Mouse (Mus musculus): ENCODE results near the gene Hist1h2bh. TPM values are rescaled to one million over a fixed set of nuclear protein-coding genes. Genes with fewer than 3 reads are reported as not detected.

Gene Hist1h2bh
- polyA plus RNA-seq, 1 experiment from 2014 or later, result 0.82 TPM

DNA sequence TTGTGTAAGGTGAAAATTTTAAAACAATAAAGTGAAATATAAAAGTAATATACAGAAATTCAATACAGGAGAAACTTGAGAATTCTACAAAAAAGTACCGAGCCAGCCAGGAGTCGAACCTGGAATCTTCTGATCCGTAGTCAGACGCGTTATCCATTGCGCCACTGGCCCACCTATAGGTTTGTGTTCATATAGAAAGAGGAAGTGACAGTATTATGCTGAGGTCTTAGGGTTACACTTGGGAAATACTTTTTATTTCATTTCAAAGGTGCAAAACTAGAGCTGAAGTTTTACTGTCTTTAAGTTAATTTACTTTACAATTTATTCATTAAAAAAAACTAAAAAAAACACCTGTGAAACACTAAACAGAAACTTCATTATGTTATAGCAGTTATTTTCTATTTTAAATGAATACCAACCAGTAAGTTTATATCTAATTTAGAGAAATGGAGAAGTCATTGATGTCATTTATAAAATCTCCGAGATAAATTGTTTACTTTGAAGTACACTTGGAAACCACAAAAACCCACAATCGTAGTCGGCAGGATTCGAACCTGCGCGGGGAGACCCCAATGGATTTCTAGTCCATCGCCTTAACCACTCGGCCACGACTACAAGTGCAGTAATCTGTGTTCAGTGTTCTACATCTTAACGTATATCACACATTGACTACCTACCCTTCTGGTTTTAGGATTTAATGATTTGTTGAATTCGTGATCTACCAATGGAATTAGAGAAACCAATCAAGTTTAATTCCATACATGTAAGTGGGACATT lies 42.6 kb downstream of the Hist1h2bh start:
- DNase-seq (ENCODE audit: low spot score) (peak; percentile 80), ATAC-seq (ENCODE audit: insufficient read depth, low FRiP score, low TSS enrichment) (peak; percentile 74)
- under 1% methylated on average over 17 of the region's 17 CpGs for WGBS
- peaks cover 2% of the 10 kb centered on the region; the same call in 1 of the 2 replicates for H3K4me1 ChIP-seq (ENCODE audit: control insufficient read depth, insufficient read depth, low read length)
- no peak overlapping the region for H3K4me3 ChIP-seq (ENCODE audit: low read depth, low read length)
- H3K27me3 ChIP-seq (ENCODE audit: control insufficient read depth, insufficient read depth, low read length), result no peaks in the 10 kb centered on the region
- H3K9me3 ChIP-seq (ENCODE audit: control insufficient read depth, low read length), result no peaks in the 10 kb centered on the region
- H3K4me2 ChIP-seq (ENCODE audit: low read depth), result peak overlapping the region; percentile 32
- no peak overlapping the region for H3K9ac ChIP-seq (ENCODE audit: low read length)
- no peaks in the 10 kb centered on the region for H3K36me3 ChIP-seq (ENCODE audit: control insufficient read depth, insufficient read depth, low read length)
- H3K27ac ChIP-seq (ENCODE audit: low read depth, low read length), result no peak overlapping the region

DNA sequence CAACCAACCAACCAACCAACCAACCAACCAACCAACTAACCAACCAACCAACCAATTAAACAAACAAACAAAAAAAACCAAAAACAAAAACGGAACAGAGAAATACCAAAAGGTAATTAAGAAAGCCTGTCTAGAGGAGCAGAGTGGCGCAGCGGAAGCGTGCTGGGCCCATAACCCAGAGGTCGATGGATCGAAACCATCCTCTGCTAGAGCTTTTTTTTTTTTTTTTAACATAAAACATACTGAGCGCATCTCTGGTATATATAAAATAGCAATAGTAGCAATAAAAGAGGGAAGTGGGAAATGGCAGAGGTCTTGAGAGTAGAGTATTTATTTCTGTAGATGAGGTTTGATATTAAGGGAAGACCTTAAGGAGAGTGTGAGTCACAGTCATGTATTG lies 43.2 kb downstream of the Hist1h2bh start:
- Histone ChIP-seq H3K4me2 (ENCODE audit: low read depth) (no peak overlapping the region), H3K4me1 (ENCODE audit: control insufficient read depth, insufficient read depth, low read length) (peaks cover 2% of the 10 kb centered on the region; the same call in 1 of the 2 replicates), H3K27ac (ENCODE audit: low read depth, low read length) (no peak overlapping the region), H3K4me3 (ENCODE audit: low read depth, low read length) (no peak overlapping the region), H3K9ac (ENCODE audit: low read length) (no peak overlapping the region), H3K27me3 (ENCODE audit: control insufficient read depth, insufficient read depth, low read length) (no peaks in the 10 kb centered on the region), H3K36me3 (ENCODE audit: control insufficient read depth, insufficient read depth, low read length) (no peaks in the 10 kb centered on the region), H3K9me3 (ENCODE audit: control insufficient read depth, low read length) (no peaks in the 10 kb centered on the region)
- WGBS, result 3% methylated on average over 7 of the region's 7 CpGs
- DNase-seq (ENCODE audit: low spot score), result no peak
- no peak for ATAC-seq (ENCODE audit: insufficient read depth, low FRiP score, low TSS enrichment)

DNA sequence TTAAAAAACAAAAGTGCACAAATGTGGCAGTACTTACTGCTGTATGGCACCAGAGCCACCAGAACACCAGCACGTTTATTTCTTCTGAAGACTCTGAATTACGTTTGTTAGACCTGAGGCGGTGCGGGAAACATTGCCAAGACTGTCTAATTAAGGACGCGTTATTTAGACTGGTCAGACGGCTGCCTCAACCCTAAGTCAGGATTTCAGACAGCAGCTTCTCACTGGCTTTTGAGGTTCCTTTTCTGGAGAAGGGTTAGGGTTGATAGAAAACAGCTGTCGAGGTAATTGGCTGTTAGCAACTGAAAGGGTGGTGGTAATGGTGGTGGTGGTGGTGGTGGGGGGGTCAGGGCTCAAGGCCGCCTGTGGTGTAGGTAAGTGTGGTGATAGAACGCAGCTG lies 44.5 kb downstream of the Hist1h2bh start:
- 4% methylated on average over 10 of the region's 10 CpGs for WGBS
- ATAC-seq (ENCODE audit: insufficient read depth, low FRiP score, low TSS enrichment), result no peak
- no peak overlapping the region for H3K9ac ChIP-seq (ENCODE audit: low read length)

DNA sequence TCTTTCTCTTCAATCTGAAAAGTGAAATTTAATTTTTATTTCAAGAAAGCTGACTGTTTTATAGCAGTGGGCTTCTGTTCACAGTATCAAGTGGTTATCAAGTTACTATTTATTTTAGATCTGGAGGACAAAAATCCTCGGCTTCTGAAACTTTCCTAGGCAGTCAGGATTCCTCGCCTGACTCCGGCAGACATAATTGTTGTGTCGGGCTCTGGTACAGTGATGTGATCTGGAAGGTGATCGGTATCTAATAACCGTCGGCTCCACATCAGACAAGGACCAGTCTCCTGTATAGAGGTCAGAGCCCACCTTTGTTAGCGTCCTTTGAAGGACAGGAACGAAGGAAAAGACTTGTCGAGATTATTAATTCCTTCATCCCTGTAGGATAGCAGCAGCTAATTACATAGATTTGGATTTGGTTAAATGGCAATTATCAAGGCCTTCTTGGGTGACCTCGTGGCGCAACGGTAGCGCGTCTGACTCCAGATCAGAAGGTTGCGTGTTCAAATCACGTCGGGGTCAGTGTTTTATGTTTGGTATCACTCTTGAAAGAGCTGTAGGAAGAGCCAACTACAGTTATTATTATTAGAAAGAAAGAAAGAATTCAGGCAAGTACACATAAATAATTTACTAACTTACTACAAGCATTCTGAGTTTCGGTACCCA lies 45.4 kb downstream of the Hist1h2bh start:
- no peak overlapping the region for H3K27ac ChIP-seq (ENCODE audit: low read depth, low read length)
- H3K4me1 ChIP-seq (ENCODE audit: control insufficient read depth, insufficient read depth, low read length), result peaks cover 2% of the 10 kb centered on the region; the same call in 1 of the 2 replicates
- no peaks in the 10 kb centered on the region for H3K9me3 ChIP-seq (ENCODE audit: control insufficient read depth, low read length)
- H3K4me2 ChIP-seq (ENCODE audit: low read depth), result peak overlapping the region; percentile 36
- no peaks in the 10 kb centered on the region for H3K36me3 ChIP-seq (ENCODE audit: control insufficient read depth, insufficient read depth, low read length)
- ATAC-seq (ENCODE audit: insufficient read depth, low FRiP score, low TSS enrichment), result no peak
- H3K27me3 ChIP-seq (ENCODE audit: control insufficient read depth, insufficient read depth, low read length), result no peaks in the 10 kb centered on the region
- 1% methylated on average over 19 of the region's 19 CpGs for WGBS
- H3K9ac ChIP-seq (ENCODE audit: low read length), result no peak overlapping the region
- peak overlapping the region; percentile 21 for H3K4me3 ChIP-seq (ENCODE audit: low read depth, low read length)
- peak; percentile 63 for DNase-seq (ENCODE audit: low spot score)

More for the DNA sequence above, 44.5 kb downstream of the Hist1h2bh start:
- peak overlapping the region; percentile 21 for H3K4me3 ChIP-seq (ENCODE audit: low read depth, low read length)
- no peaks in the 10 kb centered on the region for H3K9me3 ChIP-seq (ENCODE audit: control insufficient read depth, low read length)
- peak overlapping the region; percentile 36 for H3K4me2 ChIP-seq (ENCODE audit: low read depth)
- DNase-seq (ENCODE audit: low spot score), result no peak
- no peaks in the 10 kb centered on the region for H3K36me3 ChIP-seq (ENCODE audit: control insufficient read depth, insufficient read depth, low read length)
- no peak overlapping the region for H3K27ac ChIP-seq (ENCODE audit: low read depth, low read length)
- H3K27me3 ChIP-seq (ENCODE audit: control insufficient read depth, insufficient read depth, low read length), result no peaks in the 10 kb centered on the region
- H3K4me1 ChIP-seq (ENCODE audit: control insufficient read depth, insufficient read depth, low read length), result peaks cover 2% of the 10 kb centered on the region; the same call in 1 of the 2 replicates

DNA sequence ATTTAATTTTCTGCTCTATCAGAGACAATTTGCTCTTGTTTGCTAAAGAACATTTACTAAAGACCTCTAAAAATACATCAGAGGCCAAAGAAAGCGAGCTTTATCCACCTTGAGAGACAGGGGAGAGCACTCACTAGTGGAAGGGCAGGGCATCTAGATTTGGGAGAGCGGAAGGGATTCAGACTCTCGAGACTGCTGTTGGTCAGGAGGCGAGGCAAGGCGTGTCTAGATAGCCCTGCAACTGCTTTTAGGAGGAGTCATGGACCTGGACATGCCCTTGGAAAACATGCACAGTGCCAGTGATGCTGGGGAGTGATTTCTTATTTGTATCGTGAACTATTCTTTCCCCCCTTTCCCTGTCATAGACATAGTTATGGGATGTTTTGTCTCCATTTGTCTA lies 47.7 kb downstream of the Hist1h2bh start:
- Histone ChIP-seq H3K27ac (ENCODE audit: low read depth, low read length) (no peak overlapping the region), H3K27me3 (ENCODE audit: control insufficient read depth, insufficient read depth, low read length) (no peaks in the 10 kb centered on the region), H3K9me3 (ENCODE audit: control insufficient read depth, low read length) (no peaks in the 10 kb centered on the region), H3K36me3 (ENCODE audit: control insufficient read depth, insufficient read depth, low read length) (no peaks in the 10 kb centered on the region), H3K9ac (ENCODE audit: low read length) (no peak overlapping the region), H3K4me2 (ENCODE audit: low read depth) (no peak overlapping the region), H3K4me1 (ENCODE audit: control insufficient read depth, insufficient read depth, low read length) (no peaks in the 10 kb centered on the region), H3K4me3 (ENCODE audit: low read depth, low read length) (no peak overlapping the region)
- WGBS, result 80% methylated on average over 6 of the region's 6 CpGs
- ATAC-seq (ENCODE audit: insufficient read depth, low FRiP score, low TSS enrichment) (no peak), DNase-seq (ENCODE audit: low spot score) (no peak)

DNA sequence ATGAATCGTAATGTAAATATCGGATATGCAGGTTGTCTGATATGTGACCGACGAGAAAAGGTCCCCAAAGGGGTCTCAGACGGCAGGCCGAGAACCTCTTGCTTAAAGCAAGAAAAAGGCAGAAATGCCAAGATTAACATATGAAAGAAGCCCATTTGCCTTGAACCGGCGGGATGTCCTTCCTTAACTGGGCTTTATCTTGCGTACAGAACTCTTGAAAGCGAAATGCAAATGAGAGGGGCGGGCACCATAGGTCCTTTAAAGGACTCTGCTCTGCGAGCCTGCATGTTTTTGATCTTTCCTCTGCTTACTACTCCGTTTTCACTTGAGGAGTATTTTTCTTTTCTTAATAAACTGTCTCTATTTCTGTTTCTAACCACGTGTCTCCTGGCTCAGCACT lies 51.2 kb downstream of the Hist1h2bh start:
- peak overlapping the region; percentile 28 for H3K4me2 ChIP-seq (ENCODE audit: low read depth)
- H3K9ac ChIP-seq (ENCODE audit: low read length), result no peak overlapping the region

More for the DNA sequence above, 51.2 kb downstream of the Hist1h2bh start:
- Histone ChIP-seq H3K4me3 (ENCODE audit: low read depth, low read length) (peak overlapping the region; percentile 19; the same call in 1 of the 2 replicates), H3K36me3 (ENCODE audit: control insufficient read depth, insufficient read depth, low read length) (no peaks in the 10 kb centered on the region), H3K9me3 (ENCODE audit: control insufficient read depth, low read length) (no peaks in the 10 kb centered on the region), H3K4me1 (ENCODE audit: control insufficient read depth, insufficient read depth, low read length) (no peaks in the 10 kb centered on the region), H3K27me3 (ENCODE audit: control insufficient read depth, insufficient read depth, low read length) (no peaks in the 10 kb centered on the region), H3K27ac (ENCODE audit: low read depth, low read length) (no peak overlapping the region)
- peak; percentile 41 for DNase-seq (ENCODE audit: low spot score)
- 4% methylated on average over 14 of the region's 14 CpGs for WGBS
- peak; percentile 56; the same call in 1 of the 2 replicates for ATAC-seq (ENCODE audit: insufficient read depth, low FRiP score, low TSS enrichment)

Small RNA genes within 50 kb of the gene (microRNA-seq; reads per million reads assigned to microRNA genes)
- not detected for gene Gm44297
- gene Gm44359, result not detected
- gene Gm44394, result not detected
- gene n-TStga1, result not detected

Other genes starting within 250 kb of the Hist1h2bh start
- 62.0 and 62.7 TPM in 2 replicates for gene Zfp322a, start 174.2 kb downstream of the Hist1h2bh start, polyA plus RNA-seq (2014; fragmentation: Nextera tagmentation; extraction: Ambion mirVana)
- gene Abt1, start 119.5 kb downstream of the Hist1h2bh start, polyA plus RNA-seq (2014; fragmentation: Nextera tagmentation; extraction: Ambion mirVana), result 13.3 and 13.7 TPM in 2 replicates
- gene Btn1a1, start 77.5 kb downstream of the Hist1h2bh start, polyA plus RNA-seq (2014; fragmentation: Nextera tagmentation; extraction: Ambion mirVana), result 0.16 TPM in 1 of 2 replicates, not detected in the other
- 0.65 and 0.81 TPM in 2 replicates for gene Btn2a2, start 54.5 kb downstream of the Hist1h2bh start, polyA plus RNA-seq (2014; fragmentation: Nextera tagmentation; extraction: Ambion mirVana)
- gene Hist1h4h, start 12.3 kb downstream of the Hist1h2bh start, polyA plus RNA-seq (2014; fragmentation: Nextera tagmentation; extraction: Ambion mirVana), result 3.4 and 6.8 TPM in 2 replicates
- gene Hist1h2af, start 9.5 kb downstream of the Hist1h2bh start, polyA plus RNA-seq (2014; fragmentation: Nextera tagmentation; extraction: Ambion mirVana), result 1.6 and 2.1 TPM in 2 replicates
- 3.3 and 4.3 TPM in 2 replicates for gene Hist1h3g, start 8.0 kb downstream of the Hist1h2bh start, polyA plus RNA-seq (2014; fragmentation: Nextera tagmentation; extraction: Ambion mirVana)
- 0.51 and 1.4 TPM in 2 replicates for gene Hist1h3f, start 660 bp upstream of the Hist1h2bh start, polyA plus RNA-seq (2014; fragmentation: Nextera tagmentation; extraction: Ambion mirVana)
- gene Hist1h4f, start 8.3 kb upstream of the Hist1h2bh start, polyA plus RNA-seq (2014; fragmentation: Nextera tagmentation; extraction: Ambion mirVana), result 0.94 and 1.5 TPM in 2 replicates
- 0.58 TPM in 2 replicates for gene Hist1h1d, start 9.9 kb upstream of the Hist1h2bh start, polyA plus RNA-seq (2014; fragmentation: Nextera tagmentation; extraction: Ambion mirVana)
- gene Hist1h3e, start 19.0 kb upstream of the Hist1h2bh start, polyA plus RNA-seq (2014; fragmentation: Nextera tagmentation; extraction: Ambion mirVana), result 6.4 and 6.9 TPM in 2 replicates
- 61.5 and 64.3 TPM in 2 replicates for gene Hist1h2ae, start 27.8 kb upstream of the Hist1h2bh start, polyA plus RNA-seq (2014; fragmentation: Nextera tagmentation; extraction: Ambion mirVana)
- 6.9 and 10.2 TPM in 2 replicates for gene Hist1h2bg, start 28.0 kb upstream of the Hist1h2bh start, polyA plus RNA-seq (2014; fragmentation: Nextera tagmentation; extraction: Ambion mirVana)
- gene Hist1h2bf, start 30.8 kb upstream of the Hist1h2bh start, polyA plus RNA-seq (2014; fragmentation: Nextera tagmentation; extraction: Ambion mirVana), result 3.4 and 4.1 TPM in 2 replicates
- 0.90 and 4.0 TPM in 2 replicates for gene Hist1h2ad, start 31.0 kb upstream of the Hist1h2bh start, polyA plus RNA-seq (2014; fragmentation: Nextera tagmentation; extraction: Ambion mirVana)
- 8.1 and 10.4 TPM in 2 replicates for gene Hist1h3d, start 32.4 kb upstream of the Hist1h2bh start, polyA plus RNA-seq (2014; fragmentation: Nextera tagmentation; extraction: Ambion mirVana)
- 89.4 and 91.9 TPM in 2 replicates for gene Hist1h4d, start 38.2 kb upstream of the Hist1h2bh start, polyA plus RNA-seq (2014; fragmentation: Nextera tagmentation; extraction: Ambion mirVana)
- gene Hist1h2be, start 77.7 kb upstream of the Hist1h2bh start, polyA plus RNA-seq (2014; fragmentation: Nextera tagmentation; extraction: Ambion mirVana), result 1.7 and 1.8 TPM in 2 replicates
- 16.3 and 18.2 TPM in 2 replicates for gene Hist1h1e, start 79.2 kb upstream of the Hist1h2bh start, polyA plus RNA-seq (2014; fragmentation: Nextera tagmentation; extraction: Ambion mirVana)
- 0.92 and 0.97 TPM in 2 replicates for gene Hist1h2ac, start 140.6 kb upstream of the Hist1h2bh start, polyA plus RNA-seq (2014; fragmentation: Nextera tagmentation; extraction: Ambion mirVana)
- gene Hist1h2bc, start 140.8 kb upstream of the Hist1h2bh start, polyA plus RNA-seq (2014; fragmentation: Nextera tagmentation; extraction: Ambion mirVana), result 21.3 and 22.2 TPM in 2 replicates
- gene Hist1h1t, start 152.4 kb upstream of the Hist1h2bh start, polyA plus RNA-seq (2014; fragmentation: Nextera tagmentation; extraction: Ambion mirVana), result not detected in 2 replicates
- gene Hist1h4c, start 155.1 kb upstream of the Hist1h2bh start, polyA plus RNA-seq (2014; fragmentation: Nextera tagmentation; extraction: Ambion mirVana), result 4.1 and 5.2 TPM in 2 replicates
- gene Hfe, start 167.5 kb upstream of the Hist1h2bh start, polyA plus RNA-seq (2014; fragmentation: Nextera tagmentation; extraction: Ambion mirVana), result 3.2 and 3.3 TPM in 2 replicates
- 12.2 and 15.3 TPM in 2 replicates for gene Hist1h1c, start 195.4 kb upstream of the Hist1h2bh start, polyA plus RNA-seq (2014; fragmentation: Nextera tagmentation; extraction: Ambion mirVana)
- gene Hist1h3c, start 202.2 kb upstream of the Hist1h2bh start, polyA plus RNA-seq (2014; fragmentation: Nextera tagmentation; extraction: Ambion mirVana), result 8.3 and 10.6 TPM in 2 replicates
- gene Hist1h2bb, start 203.3 kb upstream of the Hist1h2bh start, polyA plus RNA-seq (2014; fragmentation: Nextera tagmentation; extraction: Ambion mirVana), result 2.4 and 2.9 TPM in 2 replicates
- 33.1 and 47.3 TPM in 2 replicates for gene Hist1h2ab, start 207.7 kb upstream of the Hist1h2bh start, polyA plus RNA-seq (2014; fragmentation: Nextera tagmentation; extraction: Ambion mirVana)
- 6.2 and 8.4 TPM in 2 replicates for gene Hist1h3b, start 208.9 kb upstream of the Hist1h2bh start, polyA plus RNA-seq (2014; fragmentation: Nextera tagmentation; extraction: Ambion mirVana)
- 4.3 and 9.0 TPM in 2 replicates for gene Hist1h4b, start 213.6 kb upstream of the Hist1h2bh start, polyA plus RNA-seq (2014; fragmentation: Nextera tagmentation; extraction: Ambion mirVana)
- not detected in 2 replicates for gene Hist1h4a, start 217.8 kb upstream of the Hist1h2bh start, polyA plus RNA-seq (2014; fragmentation: Nextera tagmentation; extraction: Ambion mirVana)
- gene Hist1h3a, start 219.0 kb upstream of the Hist1h2bh start, polyA plus RNA-seq (2014; fragmentation: Nextera tagmentation; extraction: Ambion mirVana), result 2.3 and 4.3 TPM in 2 replicates
- 1.1 and 3.6 TPM in 2 replicates for gene Hist1h1a, start 220.3 kb upstream of the Hist1h2bh start, polyA plus RNA-seq (2014; fragmentation: Nextera tagmentation; extraction: Ambion mirVana)
- not detected in 2 replicates for gene Trim38, start 226.5 kb upstream of the Hist1h2bh start, polyA plus RNA-seq (2014; fragmentation: Nextera tagmentation; extraction: Ambion mirVana)

Data from neural tube, embryonic 11.5 days (tissue).